Mouse (Mus musculus) WW6 (cell line): ENCODE data around the gene Apobec3.
A peak's percentile ranks its signal among the peaks of the same experiment; 100 is the strongest.
"Not testable (repeated sequence)": the region's sequence is repeated elsewhere in the genome, so short reads cannot be mapped to it uniquely, and the experiment has no call there.

ENCODE experiments used
- DNase-seq: peaks from one replicate; pipeline ENCODE4 v3.0.0-alpha.2; 2013; ENCODE audit warnings: low read depth, low spot score

Apobec3 gene

GRCm38 (mm10) chr15:79895221-79896079 is 4.0 kb downstream of the Apobec3 start:
- DNase-seq: not testable (repeated sequence)

- DNase-seq: no peak
Measured at GRCm38 (mm10) chr15:79896080-79896725, 4.7 kb downstream of the Apobec3 start.

- no peak for DNase-seq
Measured at GRCm38 (mm10) chr15:79898988-79899387, 7.5 kb downstream of the Apobec3 start.

DNA sequence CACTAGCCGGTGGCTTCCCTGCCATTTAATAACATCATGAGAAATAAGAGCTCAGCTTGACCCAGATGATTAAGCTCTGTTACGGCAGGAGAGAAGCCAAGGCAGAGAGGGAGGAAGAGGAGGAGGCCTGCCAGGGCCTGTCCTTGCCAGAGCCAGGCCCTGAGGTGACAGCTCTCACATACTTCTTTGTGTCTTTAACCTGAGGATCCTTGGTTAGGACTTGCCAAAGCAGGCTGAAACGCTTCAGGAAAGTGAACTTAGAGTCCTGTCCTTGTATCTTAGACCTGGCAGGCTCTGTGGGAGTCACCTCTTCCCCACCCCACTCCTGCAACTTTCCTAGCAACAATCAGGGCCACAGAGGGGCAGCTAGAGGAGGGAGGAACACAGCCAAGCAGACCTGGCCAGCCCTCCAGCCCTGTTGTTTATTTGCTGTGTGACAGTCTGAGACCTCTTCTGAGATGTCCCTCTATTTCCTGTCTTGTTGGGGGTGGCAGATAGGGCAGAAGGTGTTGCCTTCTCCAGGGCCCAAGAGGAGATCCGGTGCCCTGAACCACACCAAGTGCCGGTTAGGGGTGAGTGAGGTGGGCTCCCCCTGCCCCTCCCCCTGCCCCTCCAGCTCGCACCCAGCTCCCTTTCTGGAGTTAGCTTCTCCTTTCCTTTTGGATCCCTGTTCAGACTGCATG is 8.5 kb downstream of the Apobec3 start:
- no peak for DNase-seq

- DNase-seq: no peak
Measured at GRCm38 (mm10) chr15:79900751-79901150, 9.3 kb downstream of the Apobec3 start.

DNA sequence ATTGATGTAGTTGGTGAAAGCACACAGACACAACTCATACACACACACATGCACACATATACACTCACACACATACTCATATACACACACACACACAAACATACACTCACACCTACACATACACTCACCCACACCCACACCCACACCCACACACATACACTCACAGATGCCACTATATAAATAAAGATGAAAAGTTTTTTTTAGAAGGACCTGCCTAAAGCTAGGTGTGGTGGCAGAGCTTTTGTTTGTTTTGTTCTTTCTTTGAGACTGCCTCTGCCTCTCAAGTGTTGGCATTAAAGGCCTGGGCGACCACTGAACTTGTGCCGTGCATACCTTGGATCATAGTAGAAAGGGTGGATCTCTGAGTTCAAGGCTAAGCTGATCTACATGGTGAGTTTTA is 9.9 kb downstream of the Apobec3 start:
- DNase-seq: no peak

GRCm38 (mm10) chr15:79903081-79903480 is 11.6 kb downstream of the Apobec3 start:
- not testable (repeated sequence) for DNase-seq

DNA sequence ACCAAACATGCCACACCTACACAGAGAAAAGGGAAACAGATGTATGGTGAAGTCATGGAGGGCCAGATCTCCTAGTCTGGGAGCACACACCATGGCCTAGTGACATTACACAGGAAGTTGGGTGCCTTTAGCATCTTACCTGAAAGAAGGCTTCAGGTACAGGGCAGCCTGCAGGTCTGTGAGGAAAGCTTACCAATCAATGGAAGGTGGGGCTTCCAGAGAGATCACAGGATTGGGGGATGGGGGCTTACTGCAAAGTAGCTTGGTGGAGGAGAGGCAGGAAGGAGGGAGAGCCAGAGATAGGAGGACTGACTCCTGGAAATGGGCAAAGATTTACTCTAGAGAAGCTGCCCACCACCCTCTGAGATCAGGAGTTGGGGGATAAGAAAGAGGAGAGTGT is 12.5 kb downstream of the Apobec3 start:
- DNase-seq: no peak

DNA sequence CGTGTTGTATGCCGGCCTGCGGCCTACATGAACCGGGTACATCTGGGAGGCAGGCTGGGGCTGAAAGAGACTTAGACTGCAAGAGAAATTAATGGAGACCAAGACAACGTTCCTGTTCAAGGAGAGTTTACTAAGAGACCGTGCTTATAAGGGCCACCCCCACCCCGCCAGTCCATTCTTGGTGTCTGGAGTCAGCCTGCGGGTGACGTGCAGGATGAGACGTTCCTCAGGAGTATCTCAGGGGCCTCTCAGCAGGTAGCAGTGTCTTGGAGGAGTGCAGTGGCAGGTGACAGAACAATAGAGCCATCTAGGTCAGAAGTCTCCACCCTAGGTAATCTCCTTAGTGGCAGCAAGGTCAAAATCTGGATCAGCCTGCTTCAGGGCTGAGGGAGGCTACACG is 13.2 kb downstream of the Apobec3 start:
- DNase-seq: not testable (repeated sequence)

GRCm38 (mm10) chr15:79905211-79905610 is 13.8 kb downstream of the Apobec3 start:
- no peak for DNase-seq

- DNase-seq: peak; percentile 86
Measured at GRCm38 (mm10) chr15:79906855-79907254, 15.4 kb downstream of the Apobec3 start.

GRCm38 (mm10) chr15:79909006-79909405 is 17.5 kb downstream of the Apobec3 start:
- DNase-seq: not testable (repeated sequence)

GRCm38 (mm10) chr15:79910812-79911211 is 19.4 kb downstream of the Apobec3 start:
- DNase-seq: not testable (repeated sequence)

DNA sequence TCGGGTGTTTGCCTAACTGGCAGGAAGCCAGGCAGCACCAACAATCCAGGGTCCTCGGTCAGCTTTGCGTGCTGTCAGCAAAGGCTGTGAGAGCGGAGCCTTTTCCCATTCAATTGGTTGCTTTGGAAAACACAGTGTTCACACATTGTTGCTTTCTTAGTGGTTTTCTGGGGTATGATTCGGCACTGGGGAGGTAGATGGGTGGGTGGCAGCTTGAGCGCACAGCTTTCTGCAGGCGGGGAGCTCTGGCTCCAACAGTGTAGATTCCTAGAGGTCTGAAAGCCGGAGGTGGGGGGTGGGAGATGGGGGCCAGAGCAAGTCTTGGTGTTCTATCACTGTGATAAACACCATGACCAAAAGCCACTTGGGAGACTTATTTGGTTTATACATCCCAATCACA is 19.9 kb downstream of the Apobec3 start:
- no peak for DNase-seq

GRCm38 (mm10) chr15:79913761-79914346 is 22.4 kb downstream of the Apobec3 start:
- no peak for DNase-seq

GRCm38 (mm10) chr15:79914357-79914756 is 22.9 kb downstream of the Apobec3 start:
- no peak for DNase-seq

DNA sequence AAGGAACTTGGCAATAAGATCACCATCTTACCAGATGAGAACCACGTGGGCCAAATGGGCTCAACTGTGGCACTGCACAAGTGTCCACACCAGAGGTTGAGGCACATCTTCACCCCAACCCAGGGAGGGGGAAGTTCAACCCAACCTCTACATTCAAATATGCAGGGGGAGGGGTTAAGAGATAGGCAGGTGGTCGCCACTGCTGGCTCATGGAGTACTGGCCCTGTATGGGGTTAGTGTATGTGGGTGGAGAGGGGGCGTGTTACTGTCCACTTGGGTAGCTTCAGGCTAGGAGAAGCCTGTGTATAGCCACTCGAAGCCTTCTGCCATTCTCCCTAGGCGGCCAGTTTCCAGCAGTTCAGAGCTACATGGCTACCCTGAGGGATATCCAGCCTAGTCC is 24.7 kb downstream of the Apobec3 start:
- DNase-seq: no peak

DNA sequence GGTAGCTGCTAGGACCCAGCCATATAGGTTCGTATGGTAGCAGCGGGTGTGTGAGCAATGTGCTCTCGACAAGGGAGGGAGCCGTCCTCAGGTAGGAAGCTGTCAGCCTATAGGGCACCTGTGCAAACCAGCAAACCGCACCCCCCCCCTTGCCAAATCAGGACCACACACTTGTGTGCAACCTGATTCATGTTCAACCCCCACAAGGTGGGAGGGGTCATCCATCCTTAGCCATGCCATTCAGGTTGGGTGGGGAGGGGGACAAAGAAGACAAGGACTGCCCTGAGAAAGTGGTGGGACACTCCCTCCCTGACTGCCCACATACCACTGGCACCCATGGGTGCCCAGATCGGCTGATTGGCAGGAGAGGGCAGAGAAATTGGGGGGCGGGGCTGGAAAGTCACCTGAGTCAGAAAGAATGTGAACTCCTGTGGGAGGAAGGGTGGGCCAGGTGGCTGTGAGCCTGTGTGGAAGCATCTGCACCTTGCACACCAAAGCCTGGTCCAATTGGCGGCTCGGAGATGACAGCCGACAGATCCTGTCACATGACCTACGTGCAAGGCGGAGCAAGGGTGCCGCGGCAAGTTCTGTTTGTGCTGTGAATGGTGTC is 25.8 kb downstream of the Apobec3 start:
- DNase-seq: no peak

DNA sequence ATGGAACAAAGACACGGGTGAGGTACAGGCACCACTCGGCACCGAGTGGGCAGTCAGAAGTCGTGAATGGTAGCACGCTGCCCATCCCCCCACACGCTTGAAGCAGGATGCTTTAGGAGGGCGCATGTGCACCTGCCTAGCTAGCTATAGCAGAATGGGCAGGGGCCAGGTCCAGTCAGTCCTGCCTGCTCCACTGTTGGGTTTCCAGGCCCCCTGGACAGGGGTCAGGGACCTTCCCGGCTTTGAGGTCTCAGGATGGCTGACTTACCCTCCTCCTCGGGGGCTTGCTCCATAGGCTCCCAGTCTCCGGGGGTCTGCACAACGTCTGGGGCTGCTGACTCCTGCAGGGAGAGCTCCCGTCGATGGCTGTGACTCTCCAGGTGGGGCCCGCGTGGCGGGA is 27.0 kb downstream of the Apobec3 start:
- DNase-seq: no peak

DNA sequence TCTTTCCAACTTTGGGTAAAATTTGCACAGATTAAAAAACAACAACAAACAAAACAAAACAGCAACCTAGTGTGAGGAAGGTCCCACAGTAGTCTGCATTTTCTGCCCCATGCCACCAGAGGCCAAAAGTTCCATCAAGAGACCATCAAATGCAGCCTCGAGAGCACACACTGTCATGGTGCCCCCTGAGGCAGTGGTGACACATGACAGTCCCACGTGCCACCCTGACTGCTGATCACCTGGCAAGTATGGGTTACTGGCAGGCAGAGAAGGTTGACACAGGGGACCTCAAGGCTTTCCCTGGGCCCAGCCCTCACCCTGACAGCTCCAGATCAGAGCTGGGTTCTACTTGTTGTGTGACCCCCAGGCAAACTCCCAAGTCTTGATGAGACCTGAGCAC is 28.3 kb downstream of the Apobec3 start:
- DNase-seq: no peak

DNA sequence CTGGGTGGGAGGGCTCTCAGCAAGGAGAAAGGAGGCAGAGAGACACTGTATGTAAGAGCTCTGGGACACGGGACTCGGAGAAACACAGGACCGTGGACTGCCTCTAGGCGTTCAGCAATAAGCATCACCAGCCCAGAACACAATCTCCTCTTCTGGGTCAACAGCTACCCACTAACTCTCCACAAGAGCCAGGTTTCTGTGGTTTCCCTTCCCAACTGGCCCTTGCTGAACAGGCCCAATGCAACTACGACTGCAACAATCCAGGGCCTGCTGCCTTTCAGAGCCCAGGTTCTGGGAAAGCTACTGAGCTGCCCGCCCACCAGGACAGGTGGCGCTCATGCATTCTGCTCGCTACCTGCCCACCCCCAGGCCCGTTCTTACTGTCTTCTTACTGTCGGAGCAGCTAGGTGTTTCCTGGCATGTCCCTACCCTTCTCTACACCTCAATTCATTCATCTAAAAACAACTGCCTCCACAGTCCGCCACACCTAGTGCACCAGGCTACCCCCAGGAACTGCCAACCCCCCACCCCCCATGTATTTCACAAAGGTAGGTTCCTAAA is 35.5 kb downstream of the Apobec3 start:
- DNase-seq: no peak
